Mouse (Mus musculus) lung, adult 2 months (tissue): ENCODE measurements around the gene Treml2.

Source experiments
- CTCF ChIP-seq: fragments of 200-500 bp; IDR thresholded peaks from 2 replicates; pipeline ENCODE4 v1.5.1; 2011; ENCODE audit warnings: mild to moderate bottlenecking, low read length, control low read depth; ENCODE audit not compliant: insufficient read depth
- POLR2A ChIP-seq: fragments of 200-500 bp; IDR thresholded peaks from 2 replicates; pipeline ENCODE4 v1.6.1; 2011; ENCODE audit warnings: low read depth, mild to moderate bottlenecking, control low read depth, low read length, borderline replicate concordance; ENCODE audit errors: extremely low read depth

DNA sequence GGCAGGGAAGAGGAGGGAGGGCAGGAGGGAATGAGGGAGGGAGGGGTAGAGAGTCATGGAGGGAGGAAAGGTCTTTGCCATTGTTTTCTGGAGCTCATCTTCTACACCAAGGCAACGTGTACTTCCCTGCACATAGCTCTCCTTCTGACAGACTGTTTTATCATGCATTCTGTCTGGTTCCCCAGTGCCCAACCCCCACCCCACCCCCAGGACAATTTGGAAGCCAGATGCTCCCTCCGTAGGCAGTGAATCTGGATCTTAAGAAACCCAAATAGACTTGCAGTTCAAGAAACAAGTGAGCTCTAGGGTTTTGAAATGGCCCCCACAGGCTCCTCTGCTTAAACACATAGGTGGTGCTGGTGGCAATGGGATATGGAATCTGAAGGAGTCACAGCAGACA is 58.6 kb downstream of the Treml2 start:
- no peak for TF ChIP-seq CTCF
- no peak for TF ChIP-seq POLR2A
